Comparison of ENCODE assay signal across 25 mouse cellular contexts in genomic region chr1:179250388-179250787, GRCm38 (mm10).
DNase-seq lines count a peak whose midpoint lies in the region; ATAC-seq and TF ChIP-seq lines count a peak whose summit lies in the region.
"Had no signal": no experiment of that assay in that cellular context is flagged by ENCODE, and none has a peak within 500 bp of the region (broad histone marks: within the 10 kb centered on the region; RNA-seq: fewer than 3 reads in every experiment).

No protein-coding gene starts in this region.

- H3K27ac ChIP-seq in forebrain, embryonic 10.5 days, result peak overlapping the region; percentile 62; the same call in 1 of the 2 replicates
- H3K27ac ChIP-seq in forebrain, postnatal 0 days (ENCODE audit: low read depth, low read length), result no peak overlapping the region
- no peak overlapping the region for H3K27ac ChIP-seq in heart, embryonic 11.5 days (ENCODE audit: low read depth, low read length)
- H3K27ac ChIP-seq in hindbrain, embryonic 16.5 days (ENCODE audit: low read depth, low read length), result no peak overlapping the region
- H3K27ac ChIP-seq in hindbrain, embryonic 14.5 days, result no peak overlapping the region
- H3K27ac ChIP-seq: embryonic facial prominence, embryonic 13.5 days; gastrocnemius, adult 2 months; limb, embryonic 15.5 days; liver, embryonic 15.5 days; lung, embryonic 15.5 days; stomach, postnatal 0 days had no signal

- H3K4me2 ChIP-seq in forebrain, postnatal 0 days (ENCODE audit: low read depth), result no peak overlapping the region
- H3K4me2 ChIP-seq in heart, embryonic 11.5 days, result 0 out of 2 replicates have a peak overlapping the region, but pooled peaks have one; percentile 1
- H3K4me2 ChIP-seq in hindbrain, embryonic 16.5 days (ENCODE audit: low read length), result no peak overlapping the region
- H3K4me2 ChIP-seq in hindbrain, embryonic 14.5 days (replicated peaks), result no peak overlapping the region
- H3K4me2 ChIP-seq: embryonic facial prominence, embryonic 13.5 days; limb, embryonic 15.5 days; liver, embryonic 15.5 days; lung, embryonic 15.5 days had no signal

- H3K9me3 ChIP-seq in forebrain, embryonic 10.5 days, result no peaks in the 10 kb centered on the region
- no peaks in the 10 kb centered on the region for H3K9me3 ChIP-seq in forebrain, postnatal 0 days (ENCODE audit: low read length)
- no peaks in the 10 kb centered on the region for H3K9me3 ChIP-seq in heart, embryonic 11.5 days (replicated peaks; ENCODE audit: control insufficient read depth, low read length)
- no peaks in the 10 kb centered on the region for H3K9me3 ChIP-seq in hindbrain, embryonic 16.5 days (ENCODE audit: control insufficient read depth, low read length)
- H3K9me3 ChIP-seq in hindbrain, embryonic 14.5 days (ENCODE audit: control insufficient read depth, low read length), result no peaks in the 10 kb centered on the region
- H3K9me3 ChIP-seq: embryonic facial prominence, embryonic 13.5 days; limb, embryonic 15.5 days; liver, embryonic 15.5 days; lung, embryonic 15.5 days; megakaryocyte, embryonic 14.5 days had no signal

- H3K4me1 ChIP-seq in forebrain, embryonic 10.5 days, result peaks cover 48% of the 10 kb centered on the region
- peaks cover 2% of the 10 kb centered on the region; the same call in 1 of the 2 replicates for H3K4me1 ChIP-seq in forebrain, postnatal 0 days (ENCODE audit: insufficient read depth)
- H3K4me1 ChIP-seq in heart, embryonic 11.5 days (ENCODE audit: control insufficient read depth, insufficient read depth, low read length), result peaks cover 11% of the 10 kb centered on the region; the same call in 1 of the 2 replicates
- no peaks in the 10 kb centered on the region; the same call in 1 of the 2 replicates for H3K4me1 ChIP-seq in hindbrain, embryonic 16.5 days (ENCODE audit: control insufficient read depth, insufficient read depth, low read depth, low read length)
- peaks cover 22% of the 10 kb centered on the region for H3K4me1 ChIP-seq in hindbrain, embryonic 14.5 days (replicated peaks; ENCODE audit: control insufficient read depth, insufficient read depth, low read length)
- H3K4me1 ChIP-seq: embryonic facial prominence, embryonic 13.5 days; limb, embryonic 15.5 days; liver, embryonic 15.5 days; lung, embryonic 15.5 days had no signal

- intact Hi-C loops in heart, postnatal 14 days (cut with DNase I), result no loop called here

- H3K27me3 ChIP-seq in forebrain, embryonic 10.5 days (ENCODE audit: poor library complexity, severe bottlenecking), result no peaks in the 10 kb centered on the region
- no peaks in the 10 kb centered on the region for H3K27me3 ChIP-seq in forebrain, postnatal 0 days (ENCODE audit: insufficient read depth, low read length)
- no peaks in the 10 kb centered on the region for H3K27me3 ChIP-seq in heart, embryonic 11.5 days (ENCODE audit: control insufficient read depth, insufficient read depth, low read length)
- no peaks in the 10 kb centered on the region for H3K27me3 ChIP-seq in hindbrain, embryonic 16.5 days (replicated peaks; ENCODE audit: control insufficient read depth, insufficient read depth, low read length)
- H3K27me3 ChIP-seq in hindbrain, embryonic 14.5 days (ENCODE audit: control insufficient read depth, insufficient read depth, low read length), result no peaks in the 10 kb centered on the region
- H3K27me3 ChIP-seq: embryonic facial prominence, embryonic 13.5 days; limb, embryonic 15.5 days; liver, embryonic 15.5 days; lung, embryonic 15.5 days; megakaryocyte, embryonic 14.5 days had no signal

- H3K36me3 ChIP-seq in forebrain, embryonic 10.5 days (replicated peaks), result no peaks in the 10 kb centered on the region
- no peaks in the 10 kb centered on the region for H3K36me3 ChIP-seq in forebrain, postnatal 0 days (ENCODE audit: insufficient read depth)
- no peaks in the 10 kb centered on the region for H3K36me3 ChIP-seq in heart, embryonic 11.5 days (ENCODE audit: control insufficient read depth, insufficient read depth, low read length)
- no peaks in the 10 kb centered on the region for H3K36me3 ChIP-seq in hindbrain, embryonic 16.5 days (ENCODE audit: control insufficient read depth, insufficient read depth, low read length)
- no peaks in the 10 kb centered on the region for H3K36me3 ChIP-seq in hindbrain, embryonic 14.5 days (replicated peaks; ENCODE audit: control insufficient read depth, insufficient read depth)
- H3K36me3 ChIP-seq: embryonic facial prominence, embryonic 13.5 days; limb, embryonic 15.5 days; liver, embryonic 15.5 days; lung, embryonic 15.5 days had no signal

- WGBS in forebrain, embryonic 10.5 days, result 78% methylated on average over 3 of the region's 3 CpGs
- WGBS in forebrain, postnatal 0 days, result 86% methylated on average over 3 of the region's 3 CpGs
- 89% methylated on average over 3 of the region's 3 CpGs for WGBS in heart, embryonic 11.5 days (ENCODE audit: insufficient replicate concordance)
- 89% methylated on average over 3 of the region's 3 CpGs for whole genome bisulfite sequencing in hindbrain, embryonic 16.5 days
- WGBS in hindbrain, embryonic 14.5 days, result 83% methylated on average over 3 of the region's 3 CpGs

- ATAC-seq in forebrain, postnatal 0 days, result no peak
- no peak for ATAC-seq in heart, embryonic 11.5 days (replicated peaks; ENCODE audit: insufficient number of reproducible peaks, low FRiP score, low TSS enrichment)
- 0 out of 2 replicates have a peak, but pooled peaks have one; percentile 30 for ATAC-seq in hindbrain, embryonic 16.5 days
- ATAC-seq in hindbrain, embryonic 14.5 days (ENCODE audit: low FRiP score), result no peak
- ATAC-seq: CD4-positive, CD25-positive, alpha-beta regulatory T cell, adult 4 months had no signal

- no peak overlapping the region for H3K4me3 ChIP-seq in forebrain, embryonic 10.5 days
- no peak overlapping the region for H3K4me3 ChIP-seq in forebrain, postnatal 0 days (ENCODE audit: low read depth, low read length)
- H3K4me3 ChIP-seq in heart, embryonic 11.5 days (ENCODE audit: low read depth, low read length), result no peak overlapping the region
- H3K4me3 ChIP-seq in hindbrain, embryonic 16.5 days (ENCODE audit: low read length), result no peak overlapping the region
- no peak overlapping the region for H3K4me3 ChIP-seq in hindbrain, embryonic 14.5 days (replicated peaks; ENCODE audit: low read length)
- H3K4me3 ChIP-seq: embryonic facial prominence, embryonic 13.5 days; erythroblast, embryonic 14.5 days; gastrocnemius, adult 2 months; limb, embryonic 15.5 days; liver, embryonic 15.5 days; lung, embryonic 15.5 days; megakaryocyte, embryonic 14.5 days had no signal

- no peak for TF ChIP-seq CTCF in forebrain, postnatal 0 days (IDR thresholded peaks at IDR 0.05; ENCODE audit: low read depth)

- no peak overlapping the region for H3K9ac ChIP-seq in forebrain, postnatal 0 days
- H3K9ac ChIP-seq in heart, embryonic 11.5 days (ENCODE audit: low read depth, low read length), result no peak overlapping the region
- no peak overlapping the region for H3K9ac ChIP-seq in hindbrain, embryonic 16.5 days (ENCODE audit: low read depth, low read length)
- H3K9ac ChIP-seq in hindbrain, embryonic 14.5 days, result no peak overlapping the region
- H3K9ac ChIP-seq: embryonic facial prominence, embryonic 13.5 days; limb, embryonic 15.5 days; liver, embryonic 15.5 days; lung, embryonic 15.5 days had no signal

- no peak for DNase-seq in forebrain, embryonic 10.5 days (ENCODE audit: extremely low spot score, low spot score)
- no peak for DNase-seq in forebrain, postnatal 0 days
- DNase-seq in heart, postnatal 14 days, result no peak
- DNase-seq in hindbrain, embryonic 14.5 days (ENCODE audit: low spot score), result no peak
- DNase-seq in 3T3-L1 (ENCODE audit: low read depth, low spot score), result peak; percentile 15
- no peak for DNase-seq in right cerebral cortex, postnatal 14 days
- DNase-seq: adrenal gland, postnatal 36 days; cerebellum, adult 9-11 months; gastrocnemius, adult 2 months; kidney, adult 18-20 months; kidney, postnatal 10 days; left cerebral cortex, postnatal 4 days; lung, postnatal 36 days; thymus, adult 2 months; thymus, postnatal 4 days had no signal
